Mouse (Mus musculus) lung, adult 2 months (tissue): ENCODE measurements at regions not wholly inside any gene's neighbourhood (a gene's known extent, or its start where the extent isn't known, plus 50 kb on each side); places are given as distances from the start of the nearest gene placed in this dataset.

Experiments used
- CTCF ChIP-seq: fragments of 200-500 bp; IDR thresholded peaks from 2 replicates; pipeline ENCODE4 v1.5.1; 2011; ENCODE audit warnings: mild to moderate bottlenecking, low read length, control low read depth; ENCODE audit not compliant: insufficient read depth
- POLR2A ChIP-seq: fragments of 200-500 bp; IDR thresholded peaks from 2 replicates; pipeline ENCODE4 v1.6.1; 2011; ENCODE audit warnings: low read depth, mild to moderate bottlenecking, control low read depth, low read length, borderline replicate concordance; ENCODE audit errors: extremely low read depth

DNA sequence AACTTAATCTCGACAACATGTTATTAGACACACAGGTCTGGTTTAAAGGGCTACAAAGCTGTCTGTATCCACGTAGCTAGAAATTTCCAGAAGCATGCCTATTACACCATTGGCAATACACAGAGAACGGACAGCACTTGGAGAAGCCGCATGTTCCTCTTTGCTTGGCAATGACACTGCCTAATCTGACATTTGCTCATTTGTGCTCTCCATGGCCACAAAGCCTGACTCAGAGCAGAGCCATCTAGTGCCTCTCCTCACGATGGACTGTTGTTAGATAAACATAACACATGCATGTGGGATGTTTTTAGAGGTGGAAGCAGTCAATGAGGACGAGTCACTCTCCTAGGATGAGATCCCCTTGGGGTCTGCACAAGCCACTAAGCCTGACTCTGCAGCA lies 615.9 kb downstream of the Nedd1 start:
- TF ChIP-seq CTCF (no peak), POLR2A (no peak)
